Mouse (Mus musculus) forebrain, embryonic 10.5 days (tissue): ENCODE measurements around the gene Med11. TPM values are rescaled to one million over a fixed set of nuclear protein-coding genes. Genes with fewer than 3 reads are reported as not detected.

Experiments used
- DNase-seq: peaks from one replicate; pipeline ENCODE4 v3.0.0-alpha.2; 2017; ENCODE audit warnings: low spot score; ENCODE audit errors: extremely low spot score
- H3K27ac ChIP-seq: fragments of 300-500 bp; sonication (generic); 2 replicates; pipeline ENCODE4 v1.5.1; 2016; ENCODE audit warnings: mild to moderate bottlenecking
- H3K27me3 ChIP-seq: fragments of 300-500 bp; sonication (generic); 2 replicates; pipeline ENCODE4 v1.6.1; 2016; ENCODE audit warnings: mild to moderate bottlenecking; ENCODE audit not compliant: poor library complexity, severe bottlenecking
- H3K36me3 ChIP-seq: fragments of 300-500 bp; sonication (generic); replicated peaks from 2 replicates; pipeline ENCODE4 v1.6.1; 2016; ENCODE audit warnings: mild to moderate bottlenecking, moderate library complexity
- H3K4me1 ChIP-seq: fragments of 300-500 bp; sonication (generic); 2 replicates; pipeline ENCODE4 v1.6.1; 2016
- H3K4me3 ChIP-seq: fragments of 300-500 bp; sonication (generic); 2 replicates; pipeline ENCODE4 v1.5.1; 2016; ENCODE audit warnings: mild to moderate bottlenecking, moderate library complexity
- H3K9me3 ChIP-seq: fragments of 300-500 bp; sonication (generic); 2 replicates; pipeline ENCODE4 v1.6.1; 2016; ENCODE audit warnings: mild to moderate bottlenecking, moderate library complexity
- WGBS: fragments of 180-500 bp; shearing (Covaris S2); methylation state at CpG from one replicate; pipeline ENCODE4 v1.1.7; 2016; 5-methylcytosine and 5-hydroxymethylcytosine counted together
- polyA plus RNA-seq: library from polyadenylated mRNA; unstranded; fragments of >200 nt; fragmentation: Nextera tagmentation; extraction: Ambion mirVana; gene quantifications from 2 replicates; pipeline ENCODE4 v1.2.1, GENCODE M21; 2016

The Med11 gene
- polyA plus RNA-seq, 1 experiment from 2014 or later, result 43.5 TPM

GRCm38 (mm10) chr11:70433569-70433943 is 18.2 kb upstream of the Med11 start:
- peak overlapping the region; percentile 77 for H3K4me3 ChIP-seq
- no peaks in the 10 kb centered on the region for H3K9me3 ChIP-seq
- peaks cover 47% of the 10 kb centered on the region for H3K4me1 ChIP-seq
- H3K36me3 ChIP-seq, result peaks cover 32% of the 10 kb centered on the region
- WGBS, result 69% methylated on average over 1 of the region's 1 CpGs
- DNase-seq, result no peak
- no peaks in the 10 kb centered on the region for H3K27me3 ChIP-seq
- H3K27ac ChIP-seq, result peak overlapping the region; percentile 92

- 92% methylated on average over 3 of the region's 3 CpGs for WGBS
- no peaks in the 10 kb centered on the region for H3K27me3 ChIP-seq
- H3K4me1 ChIP-seq, result peaks cover 47% of the 10 kb centered on the region
- H3K27ac ChIP-seq, result peak overlapping the region; percentile 92; the same call in 1 of the 2 replicates
- no peaks in the 10 kb centered on the region for H3K9me3 ChIP-seq
- no peak for DNase-seq
- peak overlapping the region; percentile 77 for H3K4me3 ChIP-seq
- peaks cover 36% of the 10 kb centered on the region for H3K36me3 ChIP-seq
Measured at GRCm38 (mm10) chr11:70433951-70434350, 17.8 kb upstream of the Med11 start.

- no peaks in the 10 kb centered on the region for H3K9me3 ChIP-seq
- H3K27ac ChIP-seq, result no peak overlapping the region
- DNase-seq, result no peak
- peaks cover 47% of the 10 kb centered on the region for H3K4me1 ChIP-seq
- 85% methylated on average over 5 of the region's 5 CpGs for WGBS
- H3K36me3 ChIP-seq, result peaks cover 52% of the 10 kb centered on the region
- no peak overlapping the region; the same call in 1 of the 2 replicates for H3K4me3 ChIP-seq
- no peaks in the 10 kb centered on the region for H3K27me3 ChIP-seq
Measured at GRCm38 (mm10) chr11:70435476-70435875, 16.2 kb upstream of the Med11 start.

- H3K36me3 ChIP-seq, result peaks cover 69% of the 10 kb centered on the region
- no peaks in the 10 kb centered on the region for H3K27me3 ChIP-seq
- H3K4me3 ChIP-seq, result no peak overlapping the region
- WGBS, result 86% methylated on average over 6 of the region's 6 CpGs
- no peak overlapping the region for H3K27ac ChIP-seq
- peaks cover 32% of the 10 kb centered on the region for H3K4me1 ChIP-seq
- no peaks in the 10 kb centered on the region for H3K9me3 ChIP-seq
- no peak for DNase-seq
Measured at GRCm38 (mm10) chr11:70437426-70437825, 14.3 kb upstream of the Med11 start.

- H3K27ac ChIP-seq, result no peak overlapping the region
- WGBS, result 90% methylated on average over 7 of the region's 7 CpGs
- H3K9me3 ChIP-seq, result no peaks in the 10 kb centered on the region
- H3K4me3 ChIP-seq, result no peak overlapping the region
- no peak for DNase-seq
- H3K36me3 ChIP-seq, result peaks cover 69% of the 10 kb centered on the region
- H3K27me3 ChIP-seq, result no peaks in the 10 kb centered on the region
- peaks cover 18% of the 10 kb centered on the region for H3K4me1 ChIP-seq
Measured at GRCm38 (mm10) chr11:70438728-70439374, 12.9 kb upstream of the Med11 start.

- peaks cover under 1% of the 10 kb centered on the region; the same call in 1 of the 2 replicates for H3K4me1 ChIP-seq
- peaks cover 66% of the 10 kb centered on the region for H3K36me3 ChIP-seq
- H3K27ac ChIP-seq, result no peak overlapping the region
- no peak for DNase-seq
- no peak overlapping the region for H3K4me3 ChIP-seq
- WGBS, result 91% methylated on average over 4 of the region's 4 CpGs
- no peaks in the 10 kb centered on the region for H3K27me3 ChIP-seq
- H3K9me3 ChIP-seq, result no peaks in the 10 kb centered on the region
Measured at GRCm38 (mm10) chr11:70440637-70441036, 11.1 kb upstream of the Med11 start.

GRCm38 (mm10) chr11:70441882-70442281 is 9.8 kb upstream of the Med11 start:
- Histone ChIP-seq H3K9me3 (no peaks in the 10 kb centered on the region), H3K4me3 (no peak overlapping the region), H3K27me3 (no peaks in the 10 kb centered on the region), H3K27ac (no peak overlapping the region), H3K4me1 (0 out of 2 replicates have a peak, but pooled peaks cover 3% of the 10 kb centered on the region), H3K36me3 (peaks cover 54% of the 10 kb centered on the region)
- 94% methylated on average over 7 of the region's 7 CpGs for WGBS
- no peak for DNase-seq

GRCm38 (mm10) chr11:70443964-70444363 is 7.8 kb upstream of the Med11 start:
- DNase-seq, result no peak
- Histone ChIP-seq H3K4me3 (no peak overlapping the region), H3K36me3 (peaks cover 33% of the 10 kb centered on the region), H3K9me3 (no peaks in the 10 kb centered on the region), H3K27ac (no peak overlapping the region), H3K27me3 (no peaks in the 10 kb centered on the region), H3K4me1 (0 out of 2 replicates have a peak, but pooled peaks cover 3% of the 10 kb centered on the region)
- WGBS, result 86% methylated on average over 3 of the region's 3 CpGs

GRCm38 (mm10) chr11:70444667-70445066 is 7.1 kb upstream of the Med11 start:
- Histone ChIP-seq H3K4me3 (no peak overlapping the region), H3K27me3 (no peaks in the 10 kb centered on the region), H3K4me1 (0 out of 2 replicates have a peak, but pooled peaks cover 3% of the 10 kb centered on the region), H3K9me3 (no peaks in the 10 kb centered on the region), H3K36me3 (peaks cover 26% of the 10 kb centered on the region), H3K27ac (no peak overlapping the region)
- DNase-seq, result no peak
- 83% methylated on average over 6 of the region's 6 CpGs for WGBS

GRCm38 (mm10) chr11:70446756-70447155 is 5.0 kb upstream of the Med11 start:
- peaks cover 5% of the 10 kb centered on the region for H3K36me3 ChIP-seq
- H3K9me3 ChIP-seq, result no peaks in the 10 kb centered on the region
- peaks cover 10% of the 10 kb centered on the region for H3K4me1 ChIP-seq
- no peak for DNase-seq
- H3K4me3 ChIP-seq, result no peak overlapping the region
- H3K27me3 ChIP-seq, result no peaks in the 10 kb centered on the region
- H3K27ac ChIP-seq, result no peak overlapping the region
- WGBS, result 49% methylated on average over 3 of the region's 3 CpGs

GRCm38 (mm10) chr11:70447373-70447772 is 4.3 kb upstream of the Med11 start:
- H3K27me3 ChIP-seq, result no peaks in the 10 kb centered on the region
- 72% methylated on average over 1 of the region's 1 CpGs for WGBS
- H3K4me3 ChIP-seq, result no peak overlapping the region
- H3K27ac ChIP-seq, result no peak overlapping the region
- H3K4me1 ChIP-seq, result peaks cover 14% of the 10 kb centered on the region
- H3K9me3 ChIP-seq, result no peaks in the 10 kb centered on the region
- no peaks in the 10 kb centered on the region for H3K36me3 ChIP-seq
- DNase-seq, result no peak

- Histone ChIP-seq H3K4me3 (no peak overlapping the region), H3K4me1 (peaks cover 28% of the 10 kb centered on the region), H3K9me3 (no peaks in the 10 kb centered on the region), H3K27ac (no peak overlapping the region), H3K36me3 (peaks cover 19% of the 10 kb centered on the region), H3K27me3 (no peaks in the 10 kb centered on the region)
- no peak for DNase-seq
- WGBS, result 87% methylated on average over 2 of the region's 2 CpGs
Measured at GRCm38 (mm10) chr11:70450926-70451325, 793 bp upstream of the Med11 start.

- DNase-seq, result no peak
- WGBS, result 91% methylated on average over 9 of the region's 9 CpGs
- no peak overlapping the region for H3K4me3 ChIP-seq
Measured at GRCm38 (mm10) chr11:70453261-70454044, 1.7 kb downstream of the Med11 start.

More at GRCm38 (mm10) chr11:70453261-70454044, 1.7 kb downstream of the Med11 start:
- H3K36me3 ChIP-seq, result peaks cover 19% of the 10 kb centered on the region
- H3K9me3 ChIP-seq, result no peaks in the 10 kb centered on the region
- no peak overlapping the region for H3K27ac ChIP-seq
- H3K4me1 ChIP-seq, result peaks cover 28% of the 10 kb centered on the region
- peaks cover 10% of the 10 kb centered on the region for H3K27me3 ChIP-seq
